Mouse (Mus musculus): ENCODE data around the gene B230118H07Rik. TPM values are rescaled to one million over a fixed set of nuclear protein-coding genes. Genes with fewer than 3 reads are reported as not detected.

The B230118H07Rik gene
- total and polyA plus RNA-seq, 3 experiments, result 5.0 to 12.6 (median 9.7) TPM

- Histone ChIP-seq H3K27me3 (replicated peaks) (peaks cover 20% of the 10 kb centered on the region), H3K79me2 (replicated peaks; ENCODE audit: control insufficient read depth, extremely low read depth, insufficient read depth, poor library complexity, severe bottlenecking) (no peaks in the 10 kb centered on the region), H3K4me3 (replicated peaks in 1 of 3; ENCODE audit: low read depth in 2 of 3, low read length in 2 of 3, poor library complexity in 1 of 3) (no peak overlapping the region), H3K9ac (ENCODE audit: insufficient read depth, low read depth) (no peak overlapping the region), H3K4me1 (ENCODE audit: control insufficient read depth in 1 of 2, insufficient read depth in 2 of 2) (no peaks in the 10 kb centered on the region), H3K4me2 (ENCODE audit: insufficient read depth, low read depth, poor library complexity, severe bottlenecking) (no peak overlapping the region), H3K9me3 (replicated peaks; ENCODE audit: low read length) (no peaks in the 10 kb centered on the region), H3K27ac (ENCODE audit: insufficient read depth, low read depth) (no peak overlapping the region), H3K36me3 (replicated peaks in 1 of 2; ENCODE audit: control insufficient read depth in 1 of 2, insufficient read depth in 1 of 2, low read length in 1 of 2) (no peaks in the 10 kb centered on the region)
- dilution Hi-C loops (cut with MboI; ENCODE audit: extremely low pct_ligation_motif_present, extremely low pct_unique_long_range_greater_than_20kb, low sequenced_read_pairs) (no loop called here), in situ Hi-C loops (cut with MboI; ENCODE audit: low pct_ligation_motif_present, low pct_unique_long_range_greater_than_20kb, low sequenced_read_pairs) (no loop called here)
- no peak for TF ChIP-seq NRF1 (IDR thresholded peaks at IDR 0.05; ENCODE audit: low read depth, low read length)
- TF ChIP-seq USF2 (conservative IDR thresholded peaks at IDR 0.05; ENCODE audit: low read depth, low read length), result no peak
- no peak for TF ChIP-seq ZNF384 (IDR thresholded peaks at IDR 0.05; ENCODE audit: low read depth, low read length)
- no peak for TF ChIP-seq E2F4 (IDR thresholded peaks at IDR 0.05; ENCODE audit: insufficient replicate concordance, low read depth, low read length)
- TF ChIP-seq MXI1 (IDR thresholded peaks at IDR 0.05; ENCODE audit: low read depth, low read length), result no peak
- no peak for TF ChIP-seq SMC3 (IDR thresholded peaks at IDR 0.05; ENCODE audit: low read depth, low read length)
- TF ChIP-seq ELF1 (IDR thresholded peaks at IDR 0.05; ENCODE audit: low read depth, low read length), result no peak
- no peak for TF ChIP-seq NELFE (IDR thresholded peaks at IDR 0.05; ENCODE audit: low read depth, low read length)
- TF ChIP-seq ZMIZ1 (IDR thresholded peaks at IDR 0.05; ENCODE audit: low read depth, low read length), result no peak
- no peak for TF ChIP-seq ZKSCAN1 (IDR thresholded peaks at IDR 0.05; ENCODE audit: borderline replicate concordance, low read depth, low read length)
- TF ChIP-seq HCFC1 (IDR thresholded peaks at IDR 0.05; ENCODE audit: low read depth, low read length), result no peak
- TF ChIP-seq JUN (IDR thresholded peaks at IDR 0.05; ENCODE audit: insufficient read depth, low read depth, low read length), result no peak
- TF ChIP-seq CTCF (conservative IDR thresholded peaks at IDR 0.05 in 1 of 2, IDR thresholded peaks at IDR 0.05 in 1 of 2; ENCODE audit: low read depth in 2 of 2, low read length in 2 of 2), result no peak
- no peak for TF ChIP-seq SIN3A (IDR thresholded peaks at IDR 0.05; ENCODE audit: low read length)
- TF ChIP-seq MAZ (IDR thresholded peaks at IDR 0.05; ENCODE audit: low read depth, low read length), result no peak
- no peak for TF ChIP-seq CHD2 (IDR thresholded peaks at IDR 0.05; ENCODE audit: low read length)
- TF ChIP-seq GABPA (IDR thresholded peaks at IDR 0.05; ENCODE audit: insufficient replicate concordance, low read depth, low read length), result no peak
- no peak for TF ChIP-seq RCOR1 (conservative IDR thresholded peaks at IDR 0.05; ENCODE audit: low read depth, low read length)
- no peak for TF ChIP-seq ZC3H11A (IDR thresholded peaks at IDR 0.05; ENCODE audit: low read depth, low read length)
- DNase-seq (ENCODE audit: extremely low read depth), result no peak
Measured at GRCm38 (mm10) chr2:101551026-101551719, 98.2 kb downstream of the B230118H07Rik start.

- DNase-seq (ENCODE audit: extremely low read depth), result no peak
- H3K27me3 ChIP-seq (replicated peaks), result peaks cover 20% of the 10 kb centered on the region
- no peak overlapping the region for H3K4me3 ChIP-seq (replicated peaks in 1 of 3; ENCODE audit: low read depth in 2 of 3, low read length in 2 of 3, poor library complexity in 1 of 3)
- in situ Hi-C loops (cut with MboI; ENCODE audit: low pct_ligation_motif_present, low pct_unique_long_range_greater_than_20kb, low sequenced_read_pairs) (no loop called here), dilution Hi-C loops (cut with MboI; ENCODE audit: extremely low pct_ligation_motif_present, extremely low pct_unique_long_range_greater_than_20kb, low sequenced_read_pairs) (no loop called here)
- no peak overlapping the region for H3K4me2 ChIP-seq (ENCODE audit: insufficient read depth, low read depth, poor library complexity, severe bottlenecking)
- H3K79me2 ChIP-seq (replicated peaks; ENCODE audit: control insufficient read depth, extremely low read depth, insufficient read depth, poor library complexity, severe bottlenecking), result no peaks in the 10 kb centered on the region
- H3K9me3 ChIP-seq (replicated peaks; ENCODE audit: low read length), result no peaks in the 10 kb centered on the region
- H3K36me3 ChIP-seq (replicated peaks in 1 of 2; ENCODE audit: control insufficient read depth in 1 of 2, insufficient read depth in 1 of 2, low read length in 1 of 2), result no peaks in the 10 kb centered on the region
- no peak for TF ChIP-seq MXI1 (IDR thresholded peaks at IDR 0.05; ENCODE audit: low read depth, low read length)
- no peak for TF ChIP-seq PAX5 (IDR thresholded peaks at IDR 0.05; ENCODE audit: low read length)
- no peak for TF ChIP-seq USF1 (IDR thresholded peaks at IDR 0.05; ENCODE audit: low read depth, low read length)
- H3K4me1 ChIP-seq (ENCODE audit: control insufficient read depth in 1 of 2, insufficient read depth in 2 of 2), result no peaks in the 10 kb centered on the region
- no peak overlapping the region for H3K27ac ChIP-seq (ENCODE audit: insufficient read depth, low read depth)
- no peak overlapping the region for H3K9ac ChIP-seq (ENCODE audit: insufficient read depth, low read depth)
Measured at GRCm38 (mm10) chr2:101550176-101550575, 99.2 kb downstream of the B230118H07Rik start.
